In genomic region chr7:101653681-101654209, GRCm38 (mm10) we compare ENCODE assay signal across 8 mouse cellular contexts. TPM values are rescaled to one million over a fixed set of nuclear protein-coding genes. Genes with fewer than 3 reads are reported as not detected.
DNase-seq lines count a peak whose midpoint lies in the region; ATAC-seq lines count a peak whose summit lies in the region.

No protein-coding gene starts in this region.

- H3K9ac ChIP-seq in hindbrain, embryonic 12.5 days = no peak overlapping the region
- no peak overlapping the region for H3K9ac ChIP-seq in embryonic facial prominence, embryonic 12.5 days
- H3K9ac ChIP-seq in lung, embryonic 16.5 days (ENCODE audit: low read length) = peak overlapping the region; percentile 29; the same call in 1 of the 2 replicates

- H3K27me3 ChIP-seq in hindbrain, embryonic 10.5 days (ENCODE audit: insufficient read depth, poor library complexity, severe bottlenecking) = no peaks in the 10 kb centered on the region
- no peaks in the 10 kb centered on the region for H3K27me3 ChIP-seq in hindbrain, embryonic 12.5 days
- H3K27me3 ChIP-seq in embryonic facial prominence, embryonic 12.5 days = no peaks in the 10 kb centered on the region
- H3K27me3 ChIP-seq in lung, embryonic 16.5 days (ENCODE audit: control insufficient read depth, insufficient read depth, low read depth, low read length) = no peaks in the 10 kb centered on the region

- peak; percentile 20 for DNase-seq in hindbrain, embryonic 10.5 days (ENCODE audit: low spot score)
- DNase-seq in T-cell, adult 2 months (ENCODE audit: low spot score) = peak; percentile 35
- DNase-seq in kidney, adult 9 months = peak; percentile 69
- DNase-seq in right cerebral cortex, postnatal 10 days (ENCODE audit: low spot score in 2 of 2) = peak; percentile 72 to 77
- no peak for DNase-seq in yolk sac, embryonic 10.5 days (ENCODE audit: low spot score)

- no peaks in the 10 kb centered on the region for H3K9me3 ChIP-seq in hindbrain, embryonic 10.5 days
- no peaks in the 10 kb centered on the region for H3K9me3 ChIP-seq in hindbrain, embryonic 12.5 days (replicated peaks)
- no peaks in the 10 kb centered on the region for H3K9me3 ChIP-seq in embryonic facial prominence, embryonic 12.5 days
- no peaks in the 10 kb centered on the region for H3K9me3 ChIP-seq in lung, embryonic 16.5 days (ENCODE audit: control insufficient read depth, low read length)

- H3K4me3 ChIP-seq in hindbrain, embryonic 10.5 days = no peak overlapping the region
- H3K4me3 ChIP-seq in hindbrain, embryonic 12.5 days = no peak overlapping the region
- H3K4me3 ChIP-seq in embryonic facial prominence, embryonic 12.5 days = no peak overlapping the region
- H3K4me3 ChIP-seq in lung, embryonic 16.5 days (ENCODE audit: low read length) = peak overlapping the region; percentile 23; the same call in 1 of the 2 replicates

- ATAC-seq in hindbrain, embryonic 12.5 days (ENCODE audit: low FRiP score) = no peak
- ATAC-seq in embryonic facial prominence, embryonic 12.5 days (ENCODE audit: insufficient number of reproducible peaks, insufficient read depth, low FRiP score, low TSS enrichment) = no peak
- ATAC-seq in lung, embryonic 16.5 days (ENCODE audit: low read depth) = peak; percentile 43; the same call in 1 of the 2 replicates

- H3K36me3 ChIP-seq in hindbrain, embryonic 10.5 days = no peaks in the 10 kb centered on the region
- no peaks in the 10 kb centered on the region for H3K36me3 ChIP-seq in hindbrain, embryonic 12.5 days
- no peaks in the 10 kb centered on the region for H3K36me3 ChIP-seq in embryonic facial prominence, embryonic 12.5 days
- no peaks in the 10 kb centered on the region for H3K36me3 ChIP-seq in lung, embryonic 16.5 days (ENCODE audit: control insufficient read depth, insufficient read depth, low read length)

- no peak overlapping the region for H3K4me2 ChIP-seq in hindbrain, embryonic 12.5 days (replicated peaks)
- H3K4me2 ChIP-seq in embryonic facial prominence, embryonic 12.5 days (replicated peaks) = 0 out of 2 replicates have a peak overlapping the region, but pooled peaks have one; percentile 15
- H3K4me2 ChIP-seq in lung, embryonic 16.5 days (ENCODE audit: low read depth, low read length) = peak overlapping the region; percentile 47

- H3K27ac ChIP-seq in hindbrain, embryonic 10.5 days = no peak overlapping the region
- H3K27ac ChIP-seq in hindbrain, embryonic 12.5 days = no peak overlapping the region
- no peak overlapping the region for H3K27ac ChIP-seq in embryonic facial prominence, embryonic 12.5 days
- no peak overlapping the region for H3K27ac ChIP-seq in lung, embryonic 16.5 days (ENCODE audit: low read length)

- H3K4me1 ChIP-seq in hindbrain, embryonic 10.5 days (replicated peaks) = no peaks in the 10 kb centered on the region
- no peaks in the 10 kb centered on the region for H3K4me1 ChIP-seq in hindbrain, embryonic 12.5 days
- H3K4me1 ChIP-seq in embryonic facial prominence, embryonic 12.5 days = no peaks in the 10 kb centered on the region
- H3K4me1 ChIP-seq in lung, embryonic 16.5 days (replicated peaks; ENCODE audit: control insufficient read depth, insufficient read depth, low read length) = no peaks in the 10 kb centered on the region

- 66% methylated on average over 10 of the region's 10 CpGs for WGBS in hindbrain, embryonic 10.5 days
- 65% methylated on average over 10 of the region's 10 CpGs for WGBS in hindbrain, embryonic 12.5 days
- 54% methylated on average over 10 of the region's 10 CpGs for WGBS in embryonic facial prominence, embryonic 12.5 days
- WGBS in lung, embryonic 16.5 days = 24% methylated on average over 10 of the region's 10 CpGs

RNA-seq across cellular contexts. Expression of gene Clpb, which starts 9.7 kb away (rescaled TPM):
- 45.0 and 54.9 TPM in 2 replicates for polyA plus RNA-seq in hindbrain, embryonic 10.5 days (2016; fragmentation: Nextera tagmentation; extraction: Ambion mirVana)
- 37.8 and 38.4 TPM in 2 replicates for polyA plus RNA-seq in hindbrain, embryonic 12.5 days (2016; fragmentation: Nextera tagmentation; extraction: Ambion mirVana)
- 48.0 and 51.2 TPM in 2 replicates for polyA plus RNA-seq in embryonic facial prominence, embryonic 12.5 days (2016; fragmentation: Nextera tagmentation; extraction: Ambion mirVana)
- 51.3 and 59.6 TPM in 2 replicates for polyA plus RNA-seq in lung, embryonic 16.5 days (2015; fragmentation: Nextera tagmentation; extraction: Ambion mirVana)
